Mouse (Mus musculus) thymus, adult 2 months (tissue): ENCODE data around the gene Dio2. TPM values are rescaled to one million over a fixed set of nuclear protein-coding genes. Genes with fewer than 3 reads are reported as not detected.

Source experiments
- DNase-seq: peaks from one replicate; pipeline ENCODE4 v3.0.0; 2021
- H3K27ac ChIP-seq: fragments of 200-500 bp; 2 replicates; pipeline ENCODE4 v1.5.1; 2012; ENCODE audit warnings: low read length, control low read depth; ENCODE audit not compliant: control insufficient read depth, insufficient read depth
- H3K27me3 ChIP-seq: fragments of 200-500 bp; 2 replicates; pipeline ENCODE4 v1.6.1; 2012; ENCODE audit warnings: mild to moderate bottlenecking, low read length, moderate library complexity, mixed read lengths; ENCODE audit not compliant: control insufficient read depth, insufficient read depth
- H3K36me3 ChIP-seq: fragments of 200-500 bp; 2 replicates; pipeline ENCODE4 v1.6.1; 2012; ENCODE audit warnings: mild to moderate bottlenecking, low read length, moderate library complexity; ENCODE audit not compliant: control insufficient read depth, insufficient read depth
- H3K4me1 ChIP-seq: fragments of 200-500 bp; replicated peaks from 2 replicates; pipeline ENCODE4 v1.6.1; 2012; ENCODE audit warnings: low read length; ENCODE audit not compliant: control insufficient read depth, insufficient read depth
- H3K4me3 ChIP-seq: fragments of 200-500 bp; 2 replicates; pipeline ENCODE4 v1.5.1; 2012; ENCODE audit warnings: mild to moderate bottlenecking, low read length, control low read depth, moderate library complexity; ENCODE audit not compliant: control insufficient read depth, insufficient read depth
- CTCF ChIP-seq: fragments of 200-500 bp; IDR thresholded peaks from 2 replicates; pipeline ENCODE4 v1.5.1; 2012; ENCODE audit warnings: mild to moderate bottlenecking, control low read depth, low read length, moderate library complexity, borderline replicate concordance; ENCODE audit not compliant: control insufficient read depth, poor library complexity, insufficient read depth; ENCODE audit errors: extremely low read depth
- POLR2A ChIP-seq: fragments of 200-500 bp; IDR thresholded peaks from 2 replicates; pipeline ENCODE4 v1.6.1; 2012; ENCODE audit warnings: mild to moderate bottlenecking, low read length, control low read depth, moderate library complexity; ENCODE audit not compliant: control insufficient read depth, poor library complexity, insufficient read depth; ENCODE audit errors: extremely low read depth
- WGBS: fragments of 180-500 bp; shearing (Covaris S2); methylation state at CpG from one replicate; pipeline ENCODE4 v1.1.7; 2018; 5-methylcytosine and 5-hydroxymethylcytosine counted together
- polyA plus RNA-seq: library from polyadenylated mRNA; depleted of rRNA; stranded (reverse); fragments of >200 nt; gene quantifications from 2 replicates; pipeline ENCODE4 v1.2.3, GENCODE M21; 2012; rRNA removed

The Dio2 gene
- 0.73 and 0.77 TPM in 2 replicates for polyA plus RNA-seq

DNA sequence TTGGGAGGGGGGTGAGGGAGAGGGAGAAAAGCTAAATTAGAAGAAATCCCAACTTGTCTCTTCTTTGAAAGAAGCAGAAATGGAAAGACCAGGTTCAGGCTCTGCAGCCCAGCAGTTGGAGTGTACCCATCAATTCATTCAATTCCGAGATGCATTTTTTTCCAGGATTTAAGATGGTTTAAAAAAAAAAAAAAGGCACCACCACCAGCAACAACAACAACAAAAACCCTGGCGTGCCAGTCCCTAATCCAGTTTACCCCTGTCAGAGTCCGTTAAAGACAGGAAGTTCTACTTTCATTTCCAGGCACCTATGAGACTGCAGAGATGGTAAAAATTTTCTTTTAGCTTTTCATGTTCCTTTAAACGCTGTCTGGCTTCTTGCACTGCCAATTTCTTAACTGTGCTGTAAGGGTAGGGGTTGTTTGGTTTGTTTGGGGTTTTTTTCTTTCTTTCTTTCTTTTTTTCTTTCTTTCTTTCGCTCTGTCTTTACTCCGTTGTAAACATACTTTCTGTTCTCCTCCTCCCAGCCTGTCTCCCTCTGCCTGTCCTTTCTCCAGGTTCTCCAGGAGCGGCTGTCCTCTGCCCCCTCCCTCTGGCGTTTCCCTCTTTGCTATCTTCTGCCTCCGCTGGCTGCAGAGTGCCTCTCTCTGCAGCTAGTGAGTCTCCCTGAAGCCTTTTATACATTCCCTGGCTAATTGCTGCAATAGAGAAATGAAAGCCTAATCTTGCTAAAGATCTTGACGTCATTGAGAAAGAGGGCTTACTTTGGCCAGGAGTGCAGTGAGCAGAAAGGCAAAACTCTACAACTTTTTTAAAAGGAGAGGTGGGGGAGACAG, at the start of gene Dio2:
TSS of gene Dio2 (minus strand) at position 51 of the 836 bp plus-strand sequence.
- peak within 1 kb of the TSS; percentile 36; the same call in 1 of the 2 replicates for H3K27ac ChIP-seq
- H3K4me3 ChIP-seq = peak within 1 kb of the TSS; percentile 45
- peak; percentile 16 for DNase-seq
- peaks cover 8% of the 10 kb centered on the region; the same call in 1 of the 2 replicates for H3K4me1 ChIP-seq
- no peak for TF ChIP-seq POLR2A
- TF ChIP-seq CTCF = no peak
- 2% methylated on average over 10 of the region's 10 CpGs for WGBS
- no peaks in the 10 kb centered on the region for H3K27me3 ChIP-seq
- H3K36me3 ChIP-seq = no peaks in the 10 kb centered on the region

DNA sequence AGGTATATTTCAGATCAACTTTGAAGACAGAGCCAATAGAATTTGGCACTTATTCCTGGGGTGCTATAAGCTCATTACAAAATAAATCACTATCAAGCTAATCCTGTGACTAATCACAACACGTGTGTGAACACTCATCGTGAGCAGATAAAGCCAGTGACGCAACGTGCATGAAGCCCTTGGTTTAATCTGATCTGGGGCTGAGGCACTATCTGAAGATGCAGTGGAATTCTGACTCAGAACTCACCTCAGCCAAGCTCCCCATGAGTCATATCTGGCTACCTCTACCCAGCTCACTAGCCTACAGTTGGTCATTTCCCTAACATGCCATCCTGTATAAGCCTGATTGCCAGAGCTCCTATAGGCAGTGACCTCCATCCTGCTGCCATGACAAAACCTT, 43.2 kb upstream of the Dio2 start:
- no peaks in the 10 kb centered on the region for H3K4me1 ChIP-seq
- WGBS = 90% methylated on average over 4 of the region's 4 CpGs
- no peaks in the 10 kb centered on the region for H3K27me3 ChIP-seq
- DNase-seq = no peak
- H3K36me3 ChIP-seq = no peaks in the 10 kb centered on the region
- TF ChIP-seq POLR2A (no peak), CTCF (no peak)
- H3K27ac ChIP-seq = no peak overlapping the region
- H3K4me3 ChIP-seq = no peak overlapping the region

GRCm38 (mm10) chr12:90744752-90745151, 6.5 kb upstream of the Dio2 start:
- TF ChIP-seq POLR2A = no peak
- no peak for TF ChIP-seq CTCF
- H3K27me3 ChIP-seq = no peaks in the 10 kb centered on the region
- no peak overlapping the region for H3K27ac ChIP-seq
- DNase-seq = no peak
- no peak overlapping the region for H3K4me3 ChIP-seq
- no peaks in the 10 kb centered on the region for H3K36me3 ChIP-seq
- no peaks in the 10 kb centered on the region for H3K4me1 ChIP-seq

DNA sequence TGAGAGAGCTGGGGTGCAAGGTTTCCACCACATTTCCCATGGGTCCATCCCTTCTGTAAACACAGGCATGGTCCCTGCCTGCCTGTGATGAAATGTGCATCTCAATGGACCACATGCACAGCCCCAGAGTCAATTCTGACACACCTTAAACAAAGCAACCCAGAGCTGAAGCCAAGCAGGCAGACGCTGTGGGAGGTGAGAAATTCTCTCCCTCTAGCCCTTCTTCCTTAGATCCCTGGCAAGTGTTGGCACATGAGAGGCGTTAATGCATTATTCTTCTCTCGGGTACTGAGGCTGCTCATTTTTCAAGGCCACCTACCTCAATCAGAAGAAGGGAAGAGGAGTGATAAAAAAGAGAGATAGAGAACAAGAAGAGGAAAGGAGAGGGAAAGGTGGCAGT, 5.4 kb upstream of the Dio2 start:
- DNase-seq = no peak
- no peaks in the 10 kb centered on the region for H3K27me3 ChIP-seq

DNA sequence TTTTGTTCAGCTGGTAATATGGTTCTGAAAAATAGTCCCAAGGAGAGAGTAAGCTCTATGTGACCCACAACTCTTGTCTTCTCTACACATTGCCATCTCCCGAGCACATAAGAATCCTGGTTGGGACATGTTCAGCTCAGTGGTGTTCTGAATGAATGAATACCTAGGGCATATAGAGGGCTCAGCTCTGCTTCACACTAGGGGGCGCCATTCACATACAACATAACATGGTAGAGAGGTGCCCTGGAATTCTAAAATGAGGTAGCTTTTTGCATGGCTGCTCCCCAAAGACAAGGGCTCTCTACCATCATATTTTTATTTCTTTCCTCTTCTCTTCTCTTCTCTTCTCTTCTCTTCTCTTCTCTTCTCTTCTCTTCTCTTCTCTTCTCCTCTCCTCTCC, 2.2 kb upstream of the Dio2 start:
- Histone ChIP-seq H3K27me3 (no peaks in the 10 kb centered on the region), H3K4me3 (no peak overlapping the region), H3K27ac (no peak overlapping the region), H3K4me1 (peaks cover 8% of the 10 kb centered on the region; the same call in 1 of the 2 replicates), H3K36me3 (no peaks in the 10 kb centered on the region)
- TF ChIP-seq CTCF (no peak), POLR2A (no peak)
- peak; percentile 58 for DNase-seq
- WGBS = 43% methylated on average over 2 of the region's 2 CpGs

More for the DNA sequence above, 5.4 kb upstream of the Dio2 start:
- Histone ChIP-seq H3K4me1 (0 out of 2 replicates have a peak, but pooled peaks cover 3% of the 10 kb centered on the region), H3K36me3 (no peaks in the 10 kb centered on the region), H3K27ac (no peak overlapping the region), H3K4me3 (no peak overlapping the region)
- TF ChIP-seq CTCF = no peak
- no peak for TF ChIP-seq POLR2A
- 89% methylated on average over 3 of the region's 3 CpGs for WGBS

DNA sequence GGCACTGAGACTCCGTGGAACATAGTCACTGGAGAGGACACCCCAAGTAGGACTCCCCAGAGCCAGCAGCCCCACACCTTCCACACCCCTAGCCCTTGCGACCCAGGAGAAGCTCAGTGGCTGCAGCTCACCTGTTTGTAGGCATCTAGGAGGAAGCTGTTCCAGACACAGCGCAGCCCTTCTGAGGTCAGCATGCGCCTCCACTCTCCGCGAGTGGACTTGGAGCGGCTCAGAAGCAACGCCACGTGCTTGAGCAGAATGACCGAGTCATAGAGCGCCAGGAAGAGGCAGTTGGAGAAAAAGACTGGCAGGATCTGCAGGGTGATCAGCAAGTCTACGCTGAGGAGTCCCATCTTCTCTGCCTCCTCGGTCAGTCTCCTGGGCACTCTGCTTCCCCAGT, 306 bp downstream of the Dio2 start:
- H3K4me3 ChIP-seq = peak overlapping the region; percentile 45
- DNase-seq = peak; percentile 10
- TF ChIP-seq POLR2A = no peak
- no peak for TF ChIP-seq CTCF

DNA sequence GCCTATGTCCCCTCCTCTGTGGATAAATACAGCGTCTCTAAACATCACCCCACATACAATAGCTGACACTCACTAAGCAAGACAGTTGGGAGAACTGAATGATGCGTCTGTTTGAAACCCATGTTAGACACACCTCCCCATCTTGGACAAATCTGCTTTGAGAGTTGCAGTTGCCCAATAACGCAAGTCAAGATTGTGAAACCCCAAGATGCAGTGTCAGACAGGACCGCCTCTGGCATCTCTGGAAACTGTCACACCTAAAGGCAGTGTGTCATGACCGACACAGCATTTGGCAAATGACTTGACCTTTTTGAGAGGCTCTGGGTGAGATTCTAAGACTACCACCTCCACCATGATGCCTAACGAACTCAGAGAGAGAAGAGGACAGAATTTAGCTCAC, 2.8 kb downstream of the Dio2 start:
- Histone ChIP-seq H3K4me3 (no peak overlapping the region), H3K4me1 (peaks cover 8% of the 10 kb centered on the region; the same call in 1 of the 2 replicates), H3K27ac (no peak overlapping the region), H3K36me3 (no peaks in the 10 kb centered on the region), H3K27me3 (no peaks in the 10 kb centered on the region)
- DNase-seq = no peak
- WGBS = 91% methylated on average over 6 of the region's 6 CpGs
- TF ChIP-seq CTCF = no peak
- TF ChIP-seq POLR2A = no peak

More for the DNA sequence above, 306 bp downstream of the Dio2 start:
- H3K27ac ChIP-seq = no peak overlapping the region
- peaks cover 8% of the 10 kb centered on the region; the same call in 1 of the 2 replicates for H3K4me1 ChIP-seq
- H3K27me3 ChIP-seq = no peaks in the 10 kb centered on the region
- H3K36me3 ChIP-seq = no peaks in the 10 kb centered on the region
- 16% methylated on average over 13 of the region's 13 CpGs for WGBS
